Mouse (Mus musculus): ENCODE measurements around the gene Gpat2.

- TF ChIP-seq POLR2A (IDR thresholded peaks at IDR 0.05; ENCODE audit: low read depth, low read length) = no peak
- TF ChIP-seq CTCF (IDR thresholded peaks at IDR 0.05; ENCODE audit: extremely low read depth, insufficient read depth, insufficient read length, insufficient replicate concordance) = no peak
These were observed 21.8 kb downstream of the Gpat2 start for GRCm38 (mm10) chr2:127446847-127447246.

Measured in spleen, adult 2 months (tissue).